Mouse (Mus musculus): Measurements from ENCODE around the gene Cdc37l1.
A peak's percentile ranks its signal among the peaks of the same experiment; 100 is the strongest.

Gene Cdc37l1

GRCm38 (mm10) chr19:29009046-29009445, 18.9 kb downstream of the Cdc37l1 start:
- DNase-seq: no peak

GRCm38 (mm10) chr19:29011355-29011990, 21.3 kb downstream of the Cdc37l1 start:
- no peak for DNase-seq

GRCm38 (mm10) chr19:29014466-29015055, 24.4 kb downstream of the Cdc37l1 start:
- no peak for DNase-seq

- no peak for DNase-seq
These were observed 25.5 kb downstream of the Cdc37l1 start for GRCm38 (mm10) chr19:29015410-29016203.

- DNase-seq: no peak
These were observed 26.1 kb downstream of the Cdc37l1 start for GRCm38 (mm10) chr19:29016204-29016765.

GRCm38 (mm10) chr19:29016786-29017185, 26.6 kb downstream of the Cdc37l1 start:
- DNase-seq: no peak

- DNase-seq: no peak
These were observed 29.5 kb downstream of the Cdc37l1 start for GRCm38 (mm10) chr19:29019647-29020046.

- DNase-seq: no peak
These were observed 31.7 kb downstream of the Cdc37l1 start for GRCm38 (mm10) chr19:29021754-29022345.

- DNase-seq: no peak
These were observed 34.3 kb downstream of the Cdc37l1 start for GRCm38 (mm10) chr19:29024391-29024947.

- DNase-seq: no peak
These were observed 41.6 kb downstream of the Cdc37l1 start for GRCm38 (mm10) chr19:29031788-29032187.

- DNase-seq: no peak
These were observed 42.5 kb downstream of the Cdc37l1 start for GRCm38 (mm10) chr19:29032662-29033061.

GRCm38 (mm10) chr19:29037026-29037425, 46.9 kb downstream of the Cdc37l1 start:
- no peak for DNase-seq

- no peak for DNase-seq
These were observed 47.4 kb downstream of the Cdc37l1 start for GRCm38 (mm10) chr19:29037541-29037940.

- no peak for DNase-seq
These were observed 49.2 kb downstream of the Cdc37l1 start for GRCm38 (mm10) chr19:29039334-29039733.

GRCm38 (mm10) chr19:29040206-29040605, 50.1 kb downstream of the Cdc37l1 start:
- DNase-seq: no peak

- DNase-seq: no peak
These were observed 52.0 kb downstream of the Cdc37l1 start for GRCm38 (mm10) chr19:29042143-29042542.

GRCm38 (mm10) chr19:29042647-29043046, 52.5 kb downstream of the Cdc37l1 start:
- no peak for DNase-seq

GRCm38 (mm10) chr19:29044353-29044768, 54.2 kb downstream of the Cdc37l1 start:
- DNase-seq: no peak

- no peak for DNase-seq
These were observed 55.2 kb downstream of the Cdc37l1 start for GRCm38 (mm10) chr19:29045369-29045768.

- DNase-seq: peak; percentile 58
These were observed 56.0 kb downstream of the Cdc37l1 start for GRCm38 (mm10) chr19:29045956-29046650.

- DNase-seq: no peak
These were observed 56.8 kb downstream of the Cdc37l1 start for GRCm38 (mm10) chr19:29046961-29047333.
